In genomic region chr9:27098557-27098956, GRCm38 (mm10) we compare ENCODE assay signal across 13 mouse cellular contexts. TPM values are rescaled to one million over a fixed set of nuclear protein-coding genes. Genes with fewer than 3 reads are reported as not detected.
"Had no signal": no experiment of that assay in that cellular context is flagged by ENCODE, and none has a peak within 500 bp of the region (broad histone marks: within the 10 kb centered on the region; RNA-seq: fewer than 3 reads in every experiment).

No protein-coding gene starts in this region.

- H3K27ac ChIP-seq: limb, embryonic 12.5 days; liver, embryonic 13.5 days; neural tube, embryonic 13.5 days had no signal

- ATAC-seq: liver, postnatal 0 days; midbrain, embryonic 15.5 days had no signal

- DNase-seq: liver; liver, embryonic 13.5 days; liver, postnatal 0 days; right cerebral cortex, postnatal 4 days; spleen, adult 18-20 months; thymus, adult 18-20 months; thymus, postnatal 14 days had no signal

- H3K9me3 ChIP-seq: limb, embryonic 12.5 days; liver, embryonic 13.5 days; lung, embryonic 15.5 days; midbrain, embryonic 10.5 days; midbrain, embryonic 15.5 days; neural tube, embryonic 13.5 days had no signal

- H3K4me1 ChIP-seq: limb, embryonic 12.5 days; liver, embryonic 13.5 days; lung, embryonic 15.5 days; midbrain, embryonic 15.5 days had no signal

- H3K4me2 ChIP-seq: limb, embryonic 12.5 days; liver, embryonic 13.5 days; lung, embryonic 15.5 days; midbrain, embryonic 15.5 days; neural tube, embryonic 13.5 days had no signal

- H3K4me3 ChIP-seq: limb, embryonic 12.5 days; liver, embryonic 13.5 days; lung, embryonic 15.5 days; midbrain, embryonic 10.5 days; midbrain, embryonic 15.5 days; neural tube, embryonic 13.5 days had no signal

- H3K27me3 ChIP-seq: limb, embryonic 12.5 days; liver, embryonic 13.5 days; lung, embryonic 15.5 days; midbrain, embryonic 15.5 days; neural tube, embryonic 13.5 days had no signal

- H3K9ac ChIP-seq: limb, embryonic 12.5 days; liver, embryonic 13.5 days; liver, postnatal 0 days; lung, embryonic 15.5 days; midbrain, embryonic 15.5 days; neural tube, embryonic 13.5 days had no signal

RNA-seq across cellular contexts. Expression of gene Jam3, which starts 56.7 kb away (rescaled TPM):
- total RNA-seq: megakaryocyte, adult 5-6 weeks had no signal
